ENCODE assay signal across 18 mouse cellular contexts in the genomic region with DNA sequence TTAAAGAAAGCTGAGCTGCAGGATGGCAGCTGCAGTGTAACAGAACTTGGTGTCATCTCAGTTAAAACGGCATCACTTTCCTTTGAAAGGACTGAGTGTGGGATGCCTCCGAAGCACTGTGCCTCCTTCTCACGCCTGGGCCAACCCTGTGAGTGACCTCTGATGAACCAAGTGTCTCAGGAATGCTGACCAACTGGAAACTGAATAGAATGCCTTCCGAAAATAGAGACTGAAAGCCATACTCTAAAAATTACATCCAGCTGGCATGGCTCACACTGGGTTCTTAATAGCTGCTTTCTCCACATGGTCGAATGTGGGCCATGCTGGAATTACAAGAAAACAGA.
DNase-seq lines count a peak whose midpoint lies in the region; ATAC-seq lines count a peak whose summit lies in the region.
"Had no signal": no experiment of that assay in that cellular context is flagged by ENCODE, and none has a peak within 500 bp of the region (broad histone marks: within the 10 kb centered on the region; RNA-seq: fewer than 3 reads in every experiment).

No protein-coding gene starts in this region.

- no peaks in the 10 kb centered on the region for H3K9me3 ChIP-seq in heart, embryonic 14.5 days (ENCODE audit: control insufficient read depth, low read length)
- H3K9me3 ChIP-seq: forebrain, embryonic 10.5 days; hindbrain, embryonic 15.5 days; midbrain, embryonic 12.5 days had no signal

- no peak overlapping the region for H3K9ac ChIP-seq in heart, embryonic 14.5 days (ENCODE audit: low read length)
- H3K9ac ChIP-seq: hindbrain, embryonic 15.5 days; liver, embryonic 14.5 days; midbrain, embryonic 12.5 days had no signal

- peak overlapping the region; percentile 32 for H3K4me2 ChIP-seq in heart, embryonic 14.5 days (ENCODE audit: low read length)
- H3K4me2 ChIP-seq: hindbrain, embryonic 15.5 days; midbrain, embryonic 12.5 days had no signal

- peak; percentile 24 to 36 for DNase-seq in right cerebral cortex, postnatal 10 days (ENCODE audit: low spot score in 2 of 2)
- no peak for DNase-seq in right cerebral cortex, postnatal 25 days
- peak; percentile 59 for DNase-seq in gastrocnemius, postnatal 25 days
- peak; percentile 83 for DNase-seq in skeletal muscle tissue, adult 2 months (ENCODE audit: low read depth, low spot score)
- no peak for DNase-seq in c-Kit-positive CD71-positive TER-119-positive erythroid progenitor cells, embryonic 14.5 days (ENCODE audit: low spot score)
- DNase-seq in left cerebral cortex, adult 11 months (ENCODE audit: low spot score) = no peak
- DNase-seq in cerebellum, adult 9-10 months = no peak
- DNase-seq: cerebellum, adult 8-10 months; kidney, adult 8-10 months; lung, postnatal 36 days; thymus, postnatal 4 days had no signal

- H3K27ac ChIP-seq in heart, embryonic 14.5 days (replicated peaks in 1 of 2; ENCODE audit: control insufficient read depth in 1 of 2, insufficient read depth in 1 of 2, low read depth in 2 of 2, low read length in 2 of 2) = peak overlapping the region; percentile 11 to 33; a peak in 3 of 4 replicates
- H3K27ac ChIP-seq: forebrain, embryonic 10.5 days; hindbrain, embryonic 15.5 days; liver, embryonic 14.5 days; midbrain, embryonic 12.5 days; stomach, postnatal 0 days had no signal

- no peaks in the 10 kb centered on the region for H3K36me3 ChIP-seq in heart, embryonic 14.5 days (ENCODE audit: control insufficient read depth, insufficient read depth, low read length)
- H3K36me3 ChIP-seq: forebrain, embryonic 10.5 days; hindbrain, embryonic 15.5 days; midbrain, embryonic 12.5 days had no signal

- no peaks in the 10 kb centered on the region for H3K27me3 ChIP-seq in heart, embryonic 14.5 days (ENCODE audit: control insufficient read depth, insufficient read depth, low read length)
- H3K27me3 ChIP-seq: CH12.LX; hindbrain, embryonic 15.5 days; midbrain, embryonic 12.5 days had no signal

- 20% methylated on average over 5 of the region's 5 CpGs for WGBS in heart, embryonic 14.5 days

- peaks cover 3 to 15% of the 10 kb centered on the region in 2 experiments for H3K4me1 ChIP-seq in heart, embryonic 14.5 days (ENCODE audit: control insufficient read depth in 2 of 2, insufficient read depth in 2 of 2, low read length in 2 of 2)
- H3K4me1 ChIP-seq: forebrain, embryonic 10.5 days; hindbrain, embryonic 15.5 days; midbrain, embryonic 12.5 days had no signal

- no peak overlapping the region for H3K4me3 ChIP-seq in heart, embryonic 14.5 days (ENCODE audit: control insufficient read depth in 1 of 2, insufficient read depth in 1 of 2, low read depth in 1 of 2, low read length in 2 of 2)
- H3K4me3 ChIP-seq: forebrain, embryonic 10.5 days; hindbrain, embryonic 15.5 days; midbrain, embryonic 12.5 days had no signal

- peak; percentile 50; the same call in 1 of the 2 replicates for ATAC-seq in heart, embryonic 14.5 days (ENCODE audit: insufficient number of reproducible peaks, insufficient read depth, low FRiP score, low read depth)

Comparison
In these comparisons a context has a peak if more than half of its experiments do, and no peak if none do; other contexts are left out.
1. DNase-seq: peak in right cerebral cortex, postnatal 10 days (2 of 2), gastrocnemius, postnatal 25 days (single experiment) and skeletal muscle tissue, adult 2 months (single experiment); none in right cerebral cortex, postnatal 25 days (single experiment), c-Kit-positive CD71-positive TER-119-positive erythroid progenitor cells, embryonic 14.5 days (single experiment), left cerebral cortex, adult 11 months (single experiment) and cerebellum, adult 9-10 months (single experiment).